Mouse (Mus musculus) left cerebral cortex, adult 9 months (tissue): Measurements from ENCODE around the gene March1.

ENCODE experiments used
- DNase-seq, 2 experiments: peaks; one replicate each; pipeline ENCODE4 v3.0.0; 2022; ENCODE audit warnings: low spot score in 2 of 2

Gene March1

GRCm38 (mm10) chr8:66519149-66519548, 901.4 kb downstream of the March1 start:
- DNase-seq, result no peak

- no peak for DNase-seq
Observed at GRCm38 (mm10) chr8:66520576-66520975, 902.9 kb downstream of the March1 start.
